Mouse (Mus musculus) heart, adult 18-20 months (tissue): Measurements from ENCODE around the gene Prcd. TPM values are rescaled to one million over a fixed set of nuclear protein-coding genes. Genes with fewer than 3 reads are reported as not detected.

ENCODE experiments used
- DNase-seq, 2 experiments: peaks; one replicate each; pipeline ENCODE4 v3.0.0; 2021 to 2022; ENCODE audit warnings: mixed read lengths in 1 of 2
- total RNA-seq, 2 experiments: library from RNA; stranded (reverse); gene quantifications; 2 replicates each; pipeline ENCODE4 v1.2.3; 2021

The Prcd gene
- total RNA-seq, 2 experiments from 2014 or later = 0.62 to 1.6 TPM

GRCm38 (mm10) chr11:116668381-116668825, 15.1 kb downstream of the Prcd start:
- no peak for DNase-seq

- no peak for DNase-seq
Measured at GRCm38 (mm10) chr11:116668839-116669238, 15.5 kb downstream of the Prcd start.

- DNase-seq = no peak
Measured at GRCm38 (mm10) chr11:116669316-116669715, 16.0 kb downstream of the Prcd start.

GRCm38 (mm10) chr11:116669787-116670365, 16.5 kb downstream of the Prcd start:
- no peak for DNase-seq

GRCm38 (mm10) chr11:116670386-116670785, 17.1 kb downstream of the Prcd start:
- DNase-seq = no peak

- peak; percentile 98 to 100 for DNase-seq
Measured at GRCm38 (mm10) chr11:116671112-116671844, 17.9 kb downstream of the Prcd start.

GRCm38 (mm10) chr11:116671845-116672434, 18.6 kb downstream of the Prcd start:
- DNase-seq = no peak

GRCm38 (mm10) chr11:116672595-116672994, 19.3 kb downstream of the Prcd start:
- no peak for DNase-seq

GRCm38 (mm10) chr11:116673410-116673809, 20.1 kb downstream of the Prcd start:
- DNase-seq = no peak

GRCm38 (mm10) chr11:116674616-116675379, 21.5 kb downstream of the Prcd start:
- no peak for DNase-seq

GRCm38 (mm10) chr11:116675429-116675828, 22.1 kb downstream of the Prcd start:
- DNase-seq = peak; percentile 55 to 64

- no peak for DNase-seq
Measured at GRCm38 (mm10) chr11:116676175-116676976, 23.0 kb downstream of the Prcd start.

GRCm38 (mm10) chr11:116677711-116678441, 24.5 kb downstream of the Prcd start:
- DNase-seq = no peak

GRCm38 (mm10) chr11:116679148-116679547, 25.8 kb downstream of the Prcd start:
- no peak for DNase-seq

- no peak for DNase-seq
Measured at GRCm38 (mm10) chr11:116680321-116681091, 27.2 kb downstream of the Prcd start.

GRCm38 (mm10) chr11:116681147-116681546, 27.8 kb downstream of the Prcd start:
- peak; percentile 69 to 79 for DNase-seq

GRCm38 (mm10) chr11:116682501-116683144, 29.3 kb downstream of the Prcd start:
- DNase-seq = no peak

- no peak for DNase-seq
Measured at GRCm38 (mm10) chr11:116683777-116684176, 30.4 kb downstream of the Prcd start.

- no peak for DNase-seq
Measured at GRCm38 (mm10) chr11:116685729-116686128, 32.4 kb downstream of the Prcd start.

GRCm38 (mm10) chr11:116687897-116688296, 34.6 kb downstream of the Prcd start:
- no peak for DNase-seq
